8 mouse cellular contexts compared by ENCODE assay signal in the genomic region with DNA sequence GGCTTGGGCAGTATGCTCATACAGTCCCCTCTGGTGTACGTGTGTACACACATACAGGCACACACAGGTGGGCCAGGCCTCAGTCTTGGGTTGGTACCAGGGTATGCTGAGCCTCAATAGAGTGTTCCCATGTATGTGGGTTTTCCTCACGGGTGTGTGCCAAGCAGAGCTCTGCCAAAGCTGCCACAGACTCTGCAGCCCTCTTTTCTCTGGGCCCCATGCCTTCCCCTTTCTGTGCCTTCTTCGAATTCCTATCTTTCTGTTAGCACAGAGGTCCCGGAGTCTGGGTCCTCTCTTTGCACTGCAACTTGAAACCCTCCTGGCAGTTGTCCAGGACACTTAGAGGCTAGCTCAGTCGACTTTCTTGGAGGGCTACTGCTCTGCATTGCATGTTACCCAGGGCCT. TPM values are rescaled to one million over a fixed set of nuclear protein-coding genes. Genes with fewer than 3 reads are reported as not detected.
DNase-seq lines count a peak whose midpoint lies in the region; ATAC-seq and TF ChIP-seq lines count a peak whose summit lies in the region.

No protein-coding gene starts in this region.

- no peaks in the 10 kb centered on the region for H3K36me3 ChIP-seq in neural tube, embryonic 11.5 days (ENCODE audit: control insufficient read depth, insufficient read depth, low read length)
- no peaks in the 10 kb centered on the region for H3K36me3 ChIP-seq in lung, postnatal 0 days (ENCODE audit: insufficient read depth, low read length)

- no peak for TF ChIP-seq CTCF in gastrocnemius, adult 2 months (IDR thresholded peaks at IDR 0.05)
- TF ChIP-seq CTCF in lung, postnatal 0 days (IDR thresholded peaks at IDR 0.05): no peak

- no peaks in the 10 kb centered on the region for H3K9me3 ChIP-seq in neural tube, embryonic 11.5 days (ENCODE audit: control insufficient read depth, low read length)
- no peaks in the 10 kb centered on the region for H3K9me3 ChIP-seq in lung, postnatal 0 days (ENCODE audit: low read length)

- intact Hi-C loops in gastrocnemius, adult 2 months (cut with DNase I): no loop called here

- H3K4me3 ChIP-seq in neural tube, embryonic 11.5 days (ENCODE audit: low read depth, low read length): no peak overlapping the region
- H3K4me3 ChIP-seq in gastrocnemius, adult 2 months: no peak overlapping the region
- H3K4me3 ChIP-seq in lung, postnatal 0 days (ENCODE audit: low read depth, low read length): no peak overlapping the region

- TF ChIP-seq EP300 in lung, postnatal 0 days (IDR thresholded peaks at IDR 0.05): no peak

- no peak overlapping the region for H3K9ac ChIP-seq in neural tube, embryonic 11.5 days (ENCODE audit: low read length)
- no peak overlapping the region for H3K9ac ChIP-seq in lung, postnatal 0 days (replicated peaks; ENCODE audit: low read depth)

- no peak overlapping the region for H3K4me2 ChIP-seq in neural tube, embryonic 11.5 days (ENCODE audit: low read depth)
- no peak overlapping the region for H3K4me2 ChIP-seq in lung, postnatal 0 days (replicated peaks; ENCODE audit: low read depth, low read length)

- no peaks in the 10 kb centered on the region for H3K27me3 ChIP-seq in neural tube, embryonic 11.5 days (ENCODE audit: control insufficient read depth, insufficient read depth, low read length)
- H3K27me3 ChIP-seq in lung, postnatal 0 days (replicated peaks; ENCODE audit: insufficient read depth, low read length): no peaks in the 10 kb centered on the region

- peak; percentile 47 for DNase-seq in neural tube, embryonic 11.5 days (ENCODE audit: low spot score)
- DNase-seq in neural tube, embryonic 10.5 days (ENCODE audit: extremely low spot score, low spot score): no peak
- peak; percentile 56 for DNase-seq in gastrocnemius, adult 2 months
- DNase-seq in kidney, adult 18-20 months: peak; percentile 44
- DNase-seq in lung, postnatal 0 days (ENCODE audit: low spot score): peak; percentile 86
- no peak for DNase-seq in natural killer cell, adult 2 months (ENCODE audit: low spot score in 2 of 2)
- no peak for DNase-seq in layer of hippocampus, postnatal 10 days (ENCODE audit: low spot score in 2 of 2)

- 59% methylated on average over 5 of the region's 5 CpGs for WGBS in neural tube, embryonic 11.5 days
- 14% methylated on average over 5 of the region's 5 CpGs for WGBS in lung, postnatal 0 days

- no peak for ATAC-seq in neural tube, embryonic 11.5 days (ENCODE audit: insufficient read depth, low FRiP score, low TSS enrichment)
- peak; percentile 65 for ATAC-seq in lung, postnatal 0 days
- no peak for ATAC-seq in erythroid progenitor cell, adult 5-6 weeks (replicated peaks; ENCODE audit: low FRiP score, poor library complexity, severe bottlenecking)

- H3K4me1 ChIP-seq in neural tube, embryonic 11.5 days (ENCODE audit: control insufficient read depth, insufficient read depth, low read length): no peaks in the 10 kb centered on the region; the same call in 1 of the 2 replicates
- peaks cover 13% of the 10 kb centered on the region; the same call in 1 of the 2 replicates for H3K4me1 ChIP-seq in lung, postnatal 0 days (ENCODE audit: insufficient read depth, low read depth, low read length)

- H3K27ac ChIP-seq in neural tube, embryonic 11.5 days (ENCODE audit: low read depth, low read length): no peak overlapping the region
- H3K27ac ChIP-seq in gastrocnemius, adult 2 months: no peak overlapping the region
- peak overlapping the region; percentile 57; the same call in 1 of the 2 replicates for H3K27ac ChIP-seq in lung, postnatal 0 days (ENCODE audit: low read length)

RNA-seq across cellular contexts. Expression of a gene that starts 33.1 kb away (rescaled TPM):
- 43.2 and 54.3 TPM in 2 replicates for polyA plus RNA-seq in neural tube, embryonic 11.5 days (2014; fragmentation: Nextera tagmentation; extraction: Ambion mirVana)
- total RNA-seq in gastrocnemius, adult 2 months (2021): under 1 TPM; 0.18 to 0.20 TPM
- polyA plus RNA-seq in lung, postnatal 0 days (2015; fragmentation: Nextera tagmentation; extraction: Ambion mirVana): 7.2 and 7.9 TPM in 2 replicates
- total RNA-seq in layer of hippocampus, postnatal 10 days (2021): 1 to 10 TPM; 5.3 to 7.0 TPM
- not detected in 2 replicates for total RNA-seq in erythroid progenitor cell, adult 5-6 weeks (2015; ENCODE audit: low replicate concordance)
- total RNA-seq in erythroid progenitor cell, adult 5-6 weeks (2017; ENCODE audit: low replicate concordance): not detected in 2 replicates

Comparison
In these comparisons a context has a peak if more than half of its experiments do, and no peak if none do; other contexts are left out.
1. DNase-seq: peak in neural tube, embryonic 11.5 days (single experiment), gastrocnemius, adult 2 months (single experiment), kidney, adult 18-20 months (single experiment) and lung, postnatal 0 days (single experiment); none in neural tube, embryonic 10.5 days (single experiment), natural killer cell, adult 2 months (0 of 2) and layer of hippocampus, postnatal 10 days (0 of 2).
2. RNA of a gene that starts 33.1 kb away (total RNA-seq): 5.3 to 7.0 TPM in layer of hippocampus, postnatal 10 days; 0.18 to 0.20 TPM in gastrocnemius, adult 2 months and not detected in erythroid progenitor cell, adult 5-6 weeks; every median in the first group is over 4 times any median in the second.